Mouse (Mus musculus) myocyte (in vitro differentiated cells): ENCODE results near the gene Nr4a1. TPM values are rescaled to one million over a fixed set of nuclear protein-coding genes. Genes with fewer than 3 reads are reported as not detected.

Source experiments
- H3K27me3 ChIP-seq: one replicate; pipeline ENCODE4 v1.6.1; 2011; ENCODE audit not compliant: control insufficient read depth, insufficient read depth, insufficient read length
- H3K36me3 ChIP-seq: one replicate; pipeline ENCODE4 v1.6.1; 2011; ENCODE audit not compliant: control insufficient read depth, insufficient read depth
- H3K4me2 ChIP-seq: one replicate; pipeline ENCODE4 v1.6.1; 2011; ENCODE audit warnings: low read depth, control low read depth
- H3K4me3 ChIP-seq: one replicate; pipeline ENCODE4 v1.5.1; 2011; ENCODE audit warnings: mild to moderate bottlenecking, control low read depth, moderate library complexity
- H3K79me2 ChIP-seq: one replicate; pipeline ENCODE4 v1.6.1; 2011; ENCODE audit not compliant: control insufficient read depth, insufficient read depth
- H3ac ChIP-seq: one replicate; pipeline ENCODE4 v1.6.1; 2011; ENCODE audit not compliant: control insufficient read depth, insufficient read length
- CEBPB ChIP-seq: IDR thresholded peaks from 2 replicates; pipeline ENCODE4 v1.6.1; 2011; ENCODE audit warnings: mild to moderate bottlenecking, moderate library complexity; ENCODE audit not compliant: poor library complexity, insufficient read depth, severe bottlenecking
- E2F4 ChIP-seq: IDR thresholded peaks from one replicate; pipeline ENCODE4 v1.6.1; 2011; ENCODE audit warnings: mild to moderate bottlenecking, control low read depth, moderate library complexity; ENCODE audit not compliant: insufficient read depth
- MAX ChIP-seq: IDR thresholded peaks from one replicate; pipeline ENCODE4 v1.6.1; 2011; ENCODE audit warnings: low read depth, mild to moderate bottlenecking, control low read depth
- MYOD1 ChIP-seq, 3 experiments: IDR thresholded peaks; one replicate each; pipeline ENCODE4 v1.6.1; 2011; ENCODE audit warnings: control low read depth in 2 of 3, low read depth in 2 of 3, mild to moderate bottlenecking in 2 of 3, moderate library complexity in 1 of 3; ENCODE audit not compliant: insufficient read length in 2 of 3, control insufficient read depth in 1 of 3
- MYOG ChIP-seq, 3 experiments: IDR thresholded peaks; one replicate each; pipeline ENCODE4 v1.6.1; 2011; ENCODE audit warnings: control low read depth in 2 of 3, low read depth in 2 of 3, mild to moderate bottlenecking in 2 of 3; ENCODE audit not compliant: insufficient read length in 2 of 3, control insufficient read depth in 1 of 3, insufficient read depth in 1 of 3
- POLR2A ChIP-seq: IDR thresholded peaks from one replicate; pipeline ENCODE4 v1.6.1; 2011; ENCODE audit warnings: low read depth, mild to moderate bottlenecking, control low read depth, moderate library complexity; ENCODE audit not compliant: insufficient read length
- POLR2AphosphoS2 ChIP-seq: IDR thresholded peaks from one replicate; pipeline ENCODE4 v1.6.1; 2011; ENCODE audit warnings: low read depth, control low read depth; ENCODE audit not compliant: insufficient read length
- REST ChIP-seq: IDR thresholded peaks from one replicate; pipeline ENCODE4 v1.6.1; 2011; ENCODE audit warnings: mild to moderate bottlenecking, control low read depth, moderate library complexity; ENCODE audit not compliant: insufficient read depth, insufficient read length
- SRF ChIP-seq: IDR thresholded peaks from one replicate; pipeline ENCODE4 v1.6.1; 2011; ENCODE audit warnings: low read depth; ENCODE audit not compliant: control insufficient read depth, insufficient read length
- TCF12 ChIP-seq: IDR thresholded peaks from one replicate; pipeline ENCODE4 v1.6.1; 2011; ENCODE audit warnings: mild to moderate bottlenecking, control low read depth; ENCODE audit not compliant: poor library complexity, insufficient read depth, severe bottlenecking
- TCF3 ChIP-seq: IDR thresholded peaks from one replicate; pipeline ENCODE4 v1.6.1; 2011; ENCODE audit warnings: low read depth, control low read depth; ENCODE audit not compliant: insufficient read length
- USF1 ChIP-seq: IDR thresholded peaks from one replicate; pipeline ENCODE4 v1.6.1; 2011; ENCODE audit warnings: low read depth, mild to moderate bottlenecking, control low read depth, moderate library complexity
- polyA plus RNA-seq: library from polyadenylated mRNA; unstranded; fragments of >200 nt; fragmentation: generic; extraction: Trizol; gene quantifications from one replicate; pipeline ENCODE4 v1.2.1, GENCODE M21; 2012; ENCODE audit warnings: missing spikeins

Nr4a1 gene
- polyA plus RNA-seq, 1 experiment, result 15.3 TPM

DNA sequence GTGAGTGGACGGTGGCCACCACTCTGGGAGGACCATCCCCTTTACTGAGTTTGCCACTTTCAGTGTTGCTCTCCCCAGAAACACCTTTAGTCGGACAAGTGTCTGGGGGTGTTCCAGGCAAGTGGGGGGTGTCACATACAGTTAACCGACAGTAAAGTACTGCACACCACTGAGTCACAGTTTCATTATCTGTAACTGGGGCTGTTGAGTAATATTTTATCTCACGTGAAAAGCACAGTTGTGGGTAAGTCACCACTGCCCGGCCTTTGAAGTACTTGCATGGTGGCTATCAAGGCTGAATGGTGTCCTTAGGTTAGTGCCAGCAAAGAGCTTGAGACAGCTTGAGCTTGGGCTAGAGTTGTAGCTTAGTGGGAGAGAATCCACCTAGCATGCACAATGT lies 28.4 kb downstream of the Nr4a1 start:
- Histone ChIP-seq H3ac (no peak overlapping the region), H3K27me3 (no peaks in the 10 kb centered on the region), H3K4me2 (no peak overlapping the region), H3K4me3 (no peak overlapping the region), H3K79me2 (peaks cover 25% of the 10 kb centered on the region), H3K36me3 (peaks cover 16% of the 10 kb centered on the region)
- TF ChIP-seq MAX, result no peak

DNA sequence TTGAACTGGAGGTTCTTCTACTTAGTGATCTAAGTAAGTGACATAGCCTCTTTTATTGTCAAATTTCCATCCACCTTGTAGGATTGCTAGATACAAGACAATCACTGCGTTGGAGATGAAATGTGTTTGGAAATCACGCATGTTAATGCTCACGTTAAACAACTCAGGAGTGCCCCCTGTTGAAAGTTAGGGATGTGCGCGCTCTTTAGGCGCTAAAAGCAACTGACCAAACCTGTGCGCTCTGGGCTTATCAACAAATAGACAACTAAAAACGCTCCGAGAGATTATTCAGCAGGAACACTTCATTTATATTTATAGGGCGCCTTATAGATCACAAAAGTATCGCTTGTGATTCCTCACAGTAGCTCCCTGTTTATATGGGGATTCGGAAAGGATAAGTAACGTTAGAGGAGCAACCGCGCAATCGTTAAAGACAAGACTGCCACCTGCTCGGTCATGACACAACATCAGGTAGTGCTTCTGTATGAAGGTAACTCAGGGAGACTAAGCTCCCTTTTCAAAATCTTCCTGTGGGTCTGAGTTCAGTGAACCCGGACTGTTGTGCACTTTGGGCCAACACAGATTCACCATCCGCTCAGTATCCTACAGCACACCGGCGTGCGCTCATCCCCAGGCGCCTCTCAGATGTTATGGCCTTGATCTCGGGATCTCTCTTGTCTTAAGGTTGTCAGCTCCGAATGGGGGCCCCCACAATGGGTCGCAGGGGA lies 29.3 kb downstream of the Nr4a1 start:
- Histone ChIP-seq H3K27me3 (no peaks in the 10 kb centered on the region), H3K79me2 (peaks cover 25% of the 10 kb centered on the region), H3K4me3 (peak overlapping the region; percentile 70), H3ac (peak overlapping the region; percentile 68), H3K4me2 (peak overlapping the region; percentile 99), H3K36me3 (peaks cover 25% of the 10 kb centered on the region)
- TF ChIP-seq CEBPB (no peak), MYOD1 (IDR thresholded peaks at IDR 0.05; ENCODE audit: control insufficient read depth in 1 of 3, insufficient read length in 2 of 3, low read depth in 2 of 3) (no peak), MYOG (IDR thresholded peaks at IDR 0.05; ENCODE audit: control insufficient read depth in 1 of 3, insufficient read depth in 1 of 3, insufficient read length in 2 of 3, low read depth in 2 of 3) (no peak), REST (no peak), USF1 (no peak), E2F4 (peak; percentile 30)

DNA sequence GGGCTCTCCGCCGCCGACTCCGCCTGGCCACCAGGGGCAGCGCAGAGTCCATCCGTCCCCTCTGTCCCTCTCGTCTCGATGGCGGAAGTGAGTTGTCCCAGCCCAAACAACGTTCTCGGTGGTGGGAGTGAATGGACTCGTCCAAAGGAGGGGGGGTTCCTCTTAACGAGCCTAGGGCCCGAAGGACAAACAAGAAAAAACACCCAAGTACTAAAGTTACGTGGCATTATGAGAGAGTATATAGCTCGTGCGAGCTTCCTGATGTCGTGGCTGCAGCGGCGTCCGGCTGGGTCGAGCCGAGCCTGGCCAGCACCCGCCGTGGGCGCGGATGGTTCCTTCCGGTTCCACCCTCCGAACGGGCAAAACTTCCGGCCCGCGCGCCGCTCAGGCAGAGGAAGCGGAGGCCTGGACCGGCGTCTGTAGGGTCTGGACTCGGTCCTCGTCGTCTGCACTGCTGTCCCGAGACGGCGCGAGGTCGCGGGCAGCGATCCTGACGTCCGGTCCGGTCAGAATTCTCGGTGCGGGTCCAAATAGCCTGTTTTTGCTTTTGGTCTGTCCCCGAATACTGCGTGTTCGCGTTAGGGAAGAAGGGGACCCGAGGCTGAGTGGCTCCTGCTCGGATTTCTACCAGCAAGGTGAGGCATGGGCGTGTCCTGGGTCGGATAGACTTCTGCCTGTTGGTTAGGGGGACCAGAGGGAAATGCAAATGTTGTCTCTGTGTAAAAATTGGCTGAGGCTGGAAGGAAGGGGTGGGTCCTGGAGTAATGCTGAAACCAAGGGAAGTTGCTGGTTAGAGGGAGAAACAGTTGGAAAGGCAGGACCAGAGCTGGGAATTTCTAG lies 30.1 kb downstream of the Nr4a1 start, which contains the start of gene Atg101:
TSS of gene Atg101 (plus strand) at position 362 of the 840 bp plus-strand sequence.
- H3K36me3 ChIP-seq, result peaks cover 31% of the 10 kb centered on the region
- peak within 1 kb of the TSS; percentile 99 for H3K4me2 ChIP-seq
- peak; percentile 0 for TF ChIP-seq REST
- TF ChIP-seq MYOG (IDR thresholded peaks at IDR 0.05; ENCODE audit: control insufficient read depth in 1 of 3, insufficient read depth in 1 of 3, insufficient read length in 2 of 3, low read depth in 2 of 3), result peak in 2 of 3 experiments; percentile 27 to 71
- peak; percentile 51 for TF ChIP-seq E2F4
- TF ChIP-seq POLR2AphosphoS2, result peak; percentile 96
- peak; percentile 79 for TF ChIP-seq SRF
- TF ChIP-seq MAX, result no peak
- TF ChIP-seq CEBPB, result no peak
- TF ChIP-seq TCF3, result peak; percentile 33
- TF ChIP-seq POLR2A, result peak; percentile 95
- peak in 1 of 3 experiments; percentile 19 for TF ChIP-seq MYOD1 (IDR thresholded peaks at IDR 0.05; ENCODE audit: control insufficient read depth in 1 of 3, insufficient read length in 2 of 3, low read depth in 2 of 3)
- peaks cover 25% of the 10 kb centered on the region for H3K79me2 ChIP-seq
- H3K4me3 ChIP-seq, result peak within 1 kb of the TSS; percentile 70
- no peaks in the 10 kb centered on the region for H3K27me3 ChIP-seq
- H3ac ChIP-seq, result peak within 1 kb of the TSS; percentile 68

DNA sequence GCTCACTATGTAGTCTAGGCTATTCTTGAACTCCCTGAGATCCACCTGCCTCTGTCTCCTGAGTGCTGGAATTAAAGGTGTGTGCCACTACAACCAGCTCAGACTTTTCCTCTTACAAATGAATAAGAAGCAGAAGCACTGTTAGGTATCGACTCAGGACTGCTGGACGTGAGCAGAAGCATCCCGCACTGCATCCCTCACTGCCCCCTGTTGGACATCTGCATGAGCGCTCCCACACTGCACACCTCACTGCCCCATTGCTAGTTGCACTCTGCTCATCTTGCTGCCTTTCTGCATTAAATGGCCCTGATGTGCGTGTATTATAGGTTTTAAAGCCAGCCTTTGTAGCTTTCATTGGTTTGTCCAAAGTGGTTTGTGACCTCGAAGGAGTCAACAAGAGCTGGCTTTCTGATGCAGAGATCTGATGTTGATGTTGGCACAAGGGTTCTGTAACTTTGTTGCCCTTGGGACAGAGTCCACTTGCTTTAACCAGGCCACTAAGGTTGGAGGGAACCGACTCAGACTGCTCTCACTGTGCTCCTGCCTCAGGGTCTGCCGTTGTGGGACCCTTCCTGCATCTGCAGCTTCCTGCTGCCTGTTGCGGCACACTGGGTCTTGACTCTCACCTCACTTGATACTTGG lies 32.2 kb downstream of the Nr4a1 start:
- H3K79me2 ChIP-seq, result peaks cover 25% of the 10 kb centered on the region
- TF ChIP-seq REST, result no peak
- no peak for TF ChIP-seq SRF
- TF ChIP-seq MYOG (IDR thresholded peaks at IDR 0.05; ENCODE audit: control insufficient read depth in 1 of 3, insufficient read depth in 1 of 3, insufficient read length in 2 of 3, low read depth in 2 of 3), result no peak
- TF ChIP-seq TCF12, result no peak
- no peak for TF ChIP-seq POLR2AphosphoS2
- no peak for TF ChIP-seq CEBPB
- no peak for TF ChIP-seq TCF3
- TF ChIP-seq POLR2A, result no peak
- TF ChIP-seq E2F4, result no peak
- no peak for TF ChIP-seq USF1
- no peak for TF ChIP-seq MAX
- no peak for TF ChIP-seq MYOD1 (IDR thresholded peaks at IDR 0.05; ENCODE audit: control insufficient read depth in 1 of 3, insufficient read length in 2 of 3, low read depth in 2 of 3)
- no peak overlapping the region for H3ac ChIP-seq
- H3K4me3 ChIP-seq, result no peak overlapping the region
- no peak overlapping the region for H3K4me2 ChIP-seq
- H3K27me3 ChIP-seq, result no peaks in the 10 kb centered on the region
- peaks cover 50% of the 10 kb centered on the region for H3K36me3 ChIP-seq
